Comparison of ENCODE assay signal across 8 mouse cellular contexts in the genomic region with DNA sequence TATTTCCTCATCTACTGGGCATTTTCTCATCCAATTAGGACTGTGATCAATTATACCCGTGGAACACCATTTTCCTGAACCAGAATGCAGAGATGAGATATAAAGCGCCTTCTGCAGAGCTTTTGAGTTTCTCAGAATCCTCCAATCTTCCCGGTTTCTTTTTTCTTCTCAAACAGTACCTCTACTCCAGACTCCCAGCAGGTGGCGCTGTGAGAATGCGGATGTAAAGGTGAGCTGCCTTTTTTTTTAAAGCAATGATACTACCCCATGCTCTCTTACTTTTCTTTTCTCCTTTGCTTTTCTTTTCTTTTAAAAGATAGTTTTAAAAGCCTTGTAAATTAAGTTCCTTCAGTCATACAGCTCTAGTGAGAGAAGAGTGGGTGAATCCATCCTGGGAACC.
DNase-seq lines count a peak whose midpoint lies in the region; ATAC-seq lines count a peak whose summit lies in the region.

No protein-coding gene starts in this region.

- 10% methylated on average over 5 of the region's 5 CpGs for WGBS in intestine, embryonic 14.5 days
- WGBS in intestine, embryonic 15.5 days: 12% methylated on average over 5 of the region's 5 CpGs
- 3% methylated on average over 5 of the region's 5 CpGs for WGBS in forebrain, embryonic 15.5 days
- 10% methylated on average over 5 of the region's 5 CpGs for WGBS in limb, embryonic 10.5 days
- 15% methylated on average over 5 of the region's 5 CpGs for WGBS in neural tube, embryonic 14.5 days

- H3K27ac ChIP-seq in intestine, embryonic 14.5 days (ENCODE audit: low read depth): no peak overlapping the region
- H3K27ac ChIP-seq in intestine, embryonic 15.5 days: no peak overlapping the region
- no peak overlapping the region for H3K27ac ChIP-seq in forebrain, embryonic 15.5 days (replicated peaks)
- H3K27ac ChIP-seq in limb, embryonic 10.5 days: no peak overlapping the region
- H3K27ac ChIP-seq in neural tube, embryonic 14.5 days (ENCODE audit: low read depth, low read length): no peak overlapping the region

- H3K4me2 ChIP-seq in intestine, embryonic 14.5 days (ENCODE audit: low read length): no peak overlapping the region
- H3K4me2 ChIP-seq in intestine, embryonic 15.5 days (replicated peaks): no peak overlapping the region
- H3K4me2 ChIP-seq in forebrain, embryonic 15.5 days (replicated peaks): peak overlapping the region; percentile 22; the same call in 1 of the 2 replicates
- no peak overlapping the region for H3K4me2 ChIP-seq in neural tube, embryonic 14.5 days (ENCODE audit: low read depth, low read length)

- H3K9ac ChIP-seq in intestine, embryonic 14.5 days (ENCODE audit: low read length): no peak overlapping the region
- H3K9ac ChIP-seq in intestine, embryonic 15.5 days: no peak overlapping the region
- no peak overlapping the region for H3K9ac ChIP-seq in forebrain, embryonic 15.5 days (replicated peaks)
- H3K9ac ChIP-seq in neural tube, embryonic 14.5 days (replicated peaks; ENCODE audit: low read depth, low read length): no peak overlapping the region

- H3K36me3 ChIP-seq in intestine, embryonic 14.5 days (ENCODE audit: control insufficient read depth, insufficient read depth, low read length): no peaks in the 10 kb centered on the region
- H3K36me3 ChIP-seq in intestine, embryonic 15.5 days: no peaks in the 10 kb centered on the region
- H3K36me3 ChIP-seq in forebrain, embryonic 15.5 days: no peaks in the 10 kb centered on the region
- no peaks in the 10 kb centered on the region for H3K36me3 ChIP-seq in limb, embryonic 10.5 days
- H3K36me3 ChIP-seq in neural tube, embryonic 14.5 days (ENCODE audit: control insufficient read depth, insufficient read depth, low read length): no peaks in the 10 kb centered on the region

- no peaks in the 10 kb centered on the region for H3K27me3 ChIP-seq in intestine, embryonic 14.5 days (replicated peaks; ENCODE audit: control insufficient read depth, insufficient read depth, low read length)
- H3K27me3 ChIP-seq in intestine, embryonic 15.5 days (replicated peaks): no peaks in the 10 kb centered on the region
- H3K27me3 ChIP-seq in forebrain, embryonic 15.5 days: no peaks in the 10 kb centered on the region
- H3K27me3 ChIP-seq in limb, embryonic 10.5 days (ENCODE audit: low read depth, poor library complexity, severe bottlenecking): 0 out of 2 replicates have a peak, but pooled peaks cover 15% of the 10 kb centered on the region
- H3K27me3 ChIP-seq in neural tube, embryonic 14.5 days (ENCODE audit: control insufficient read depth, insufficient read depth, low read length): no peaks in the 10 kb centered on the region

- H3K4me3 ChIP-seq in intestine, embryonic 14.5 days (ENCODE audit: low read depth, low read length): no peak overlapping the region
- H3K4me3 ChIP-seq in intestine, embryonic 15.5 days (replicated peaks): no peak overlapping the region
- no peak overlapping the region for H3K4me3 ChIP-seq in forebrain, embryonic 15.5 days
- no peak overlapping the region for H3K4me3 ChIP-seq in limb, embryonic 10.5 days
- H3K4me3 ChIP-seq in neural tube, embryonic 14.5 days (ENCODE audit: low read depth, low read length): no peak overlapping the region

- no peaks in the 10 kb centered on the region for H3K4me1 ChIP-seq in intestine, embryonic 14.5 days (replicated peaks; ENCODE audit: control insufficient read depth, insufficient read depth, low read length)
- no peaks in the 10 kb centered on the region for H3K4me1 ChIP-seq in intestine, embryonic 15.5 days (replicated peaks)
- peaks cover 14% of the 10 kb centered on the region for H3K4me1 ChIP-seq in forebrain, embryonic 15.5 days
- H3K4me1 ChIP-seq in limb, embryonic 10.5 days: peaks cover 18% of the 10 kb centered on the region
- H3K4me1 ChIP-seq in neural tube, embryonic 14.5 days (ENCODE audit: control insufficient read depth, insufficient read depth, low read length): peaks cover 4% of the 10 kb centered on the region; the same call in 1 of the 2 replicates

- H3K9me3 ChIP-seq in intestine, embryonic 14.5 days (ENCODE audit: control insufficient read depth, low read length): no peaks in the 10 kb centered on the region
- H3K9me3 ChIP-seq in intestine, embryonic 15.5 days: no peaks in the 10 kb centered on the region
- H3K9me3 ChIP-seq in forebrain, embryonic 15.5 days: no peaks in the 10 kb centered on the region
- H3K9me3 ChIP-seq in limb, embryonic 10.5 days (replicated peaks): no peaks in the 10 kb centered on the region
- H3K9me3 ChIP-seq in neural tube, embryonic 14.5 days (ENCODE audit: control insufficient read depth, low read length): no peaks in the 10 kb centered on the region

- peak; percentile 87 for DNase-seq in intestine, embryonic 14.5 days (ENCODE audit: low spot score)
- DNase-seq in c-Kit-positive CD71-negative TER-119-negative erythroid progenitor cells, embryonic 14.5 days (ENCODE audit: low read depth): peak; percentile 30
- DNase-seq in kidney, adult 8-10 months: peak; percentile 8 to 59
- DNase-seq in limb, embryonic 10.5 days (ENCODE audit: low spot score): peak; percentile 86
- peak; percentile 75 for DNase-seq in urinary bladder, postnatal 14 days (ENCODE audit: low spot score)

- ATAC-seq in intestine, embryonic 14.5 days (replicated peaks; ENCODE audit: low FRiP score, low TSS enrichment, low read depth): no peak
- ATAC-seq in intestine, embryonic 15.5 days: no peak
- ATAC-seq in forebrain, embryonic 15.5 days (replicated peaks): peak; percentile 44; the same call in 1 of the 2 replicates
- ATAC-seq in neural tube, embryonic 14.5 days (ENCODE audit: low read depth): peak; percentile 8

Comparison
In these comparisons a context has a peak if more than half of its experiments do, and no peak if none do; other contexts are left out.
1. ATAC-seq: peak in forebrain, embryonic 15.5 days (single experiment) and neural tube, embryonic 14.5 days (single experiment); none in intestine, embryonic 14.5 days (single experiment) and intestine, embryonic 15.5 days (single experiment).
2. DNase-seq: peak in every context shown above with its lines; median percentile 87 in intestine, embryonic 14.5 days; 86 in limb, embryonic 10.5 days; 75 in urinary bladder, postnatal 14 days; 34 in kidney, adult 8-10 months; 30 in c-Kit-positive CD71-negative TER-119-negative erythroid progenitor cells, embryonic 14.5 days.